8 mouse cellular contexts compared by ENCODE assay signal in the genomic region with DNA sequence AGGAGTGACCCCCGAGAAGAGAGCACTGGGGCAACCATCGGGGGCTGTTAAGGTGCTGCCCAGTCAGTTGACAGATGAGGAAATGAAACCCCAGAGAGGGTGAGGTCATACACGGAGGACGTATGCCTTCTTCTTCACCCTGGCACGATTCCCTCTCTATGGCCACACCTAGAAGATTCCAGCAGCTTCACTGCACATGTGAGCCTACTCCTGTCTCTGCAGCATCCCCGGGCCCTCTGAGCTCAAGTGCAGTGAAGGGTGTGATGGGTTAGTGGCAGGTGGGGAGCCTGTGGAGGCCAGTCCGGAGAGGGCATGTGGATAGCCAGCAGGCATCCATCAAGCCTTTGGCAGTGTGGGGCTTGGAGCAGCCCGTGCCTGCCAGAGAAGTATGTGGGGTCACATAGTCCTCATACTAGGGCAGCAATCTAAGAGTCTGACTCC. TPM values are rescaled to one million over a fixed set of nuclear protein-coding genes. Genes with fewer than 3 reads are reported as not detected.
A peak's percentile ranks its signal among the peaks of the same experiment; 100 is the strongest.
DNase-seq lines count a peak whose midpoint lies in the region.

No protein-coding gene starts in this region.

- H3K9me3 ChIP-seq in heart, embryonic 10.5 days = no peaks in the 10 kb centered on the region

- peaks cover 87% of the 10 kb centered on the region for H3K4me1 ChIP-seq in heart, embryonic 10.5 days

- H3K27ac ChIP-seq in heart, embryonic 10.5 days = peak overlapping the region; percentile 95

- peak overlapping the region; percentile 27; the same call in 1 of the 2 replicates for H3K4me3 ChIP-seq in heart, embryonic 10.5 days

- H3K27me3 ChIP-seq in heart, embryonic 10.5 days (ENCODE audit: insufficient read depth, poor library complexity, severe bottlenecking) = 0 out of 2 replicates have a peak, but pooled peaks cover 3% of the 10 kb centered on the region

- DNase-seq in spleen, postnatal 36 days (ENCODE audit: low spot score in 2 of 2) = peak; percentile 41 to 48
- no peak for DNase-seq in spleen, adult 12 weeks (ENCODE audit: low spot score)
- peak; percentile 90 for DNase-seq in heart, embryonic 10.5 days (ENCODE audit: low spot score)
- DNase-seq in kidney, postnatal 10 days = peak; percentile 65
- DNase-seq in neural tube, embryonic 10.5 days (ENCODE audit: extremely low spot score, low spot score) = peak; percentile 46
- no peak for DNase-seq in right cerebral cortex, postnatal 36 days (ENCODE audit: low spot score in 2 of 2)
- DNase-seq in urinary bladder, postnatal 14 days (ENCODE audit: low spot score) = no peak
- DNase-seq in layer of hippocampus, postnatal 14 days (ENCODE audit: low spot score in 2 of 2) = no peak

- H3K36me3 ChIP-seq in heart, embryonic 10.5 days = peaks cover 11% of the 10 kb centered on the region; the same call in 1 of the 2 replicates

- 12% methylated on average over 8 of the region's 8 CpGs for WGBS in heart, embryonic 10.5 days

RNA-seq across cellular contexts. Expression of a gene that starts 6.4 kb away (rescaled TPM):
- polyA plus RNA-seq in heart, embryonic 10.5 days (2016; fragmentation: Nextera tagmentation; extraction: Ambion mirVana) = 6,952 and 8,117 TPM in 2 replicates
- total RNA-seq in layer of hippocampus, postnatal 14 days (2021) = not detected

RNA-seq across cellular contexts. Expression of a gene that starts 14.1 kb away (rescaled TPM):
- polyA plus RNA-seq in heart, embryonic 10.5 days (2016; fragmentation: Nextera tagmentation; extraction: Ambion mirVana) = 140 and 162 TPM in 2 replicates
- 10 to 100 TPM; 24.8 to 26.7 TPM for total RNA-seq in layer of hippocampus, postnatal 14 days (2021)

RNA-seq across cellular contexts. Expression of a gene that starts 30.4 kb away (rescaled TPM):
- polyA plus RNA-seq in heart, embryonic 10.5 days (2016; fragmentation: Nextera tagmentation; extraction: Ambion mirVana) = 22.4 and 25.7 TPM in 2 replicates
- total RNA-seq in layer of hippocampus, postnatal 14 days (2021) = 10 to 100 TPM in 1 of 2 experiments, 1 to 10 TPM in 1; 5.1 to 14.0 TPM

RNA-seq across cellular contexts. Expression of a gene that starts 54.4 kb away (rescaled TPM):
- 8.9 and 11.1 TPM in 2 replicates for polyA plus RNA-seq in heart, embryonic 10.5 days (2016; fragmentation: Nextera tagmentation; extraction: Ambion mirVana)
- 10 to 100 TPM; 12.0 to 13.7 TPM for total RNA-seq in layer of hippocampus, postnatal 14 days (2021)

RNA-seq across cellular contexts. Expression of a gene that starts 57.7 kb away (rescaled TPM):
- 2.1 and 2.6 TPM in 2 replicates for polyA plus RNA-seq in heart, embryonic 10.5 days (2016; fragmentation: Nextera tagmentation; extraction: Ambion mirVana)
- total RNA-seq in layer of hippocampus, postnatal 14 days (2021) = 1 to 10 TPM; 1.3 to 1.9 TPM

Comparison
In these comparisons a context has a peak if more than half of its experiments do, and no peak if none do; other contexts are left out.
1. DNase-seq: peak in spleen, postnatal 36 days (2 of 2), heart, embryonic 10.5 days (single experiment), kidney, postnatal 10 days (single experiment) and neural tube, embryonic 10.5 days (single experiment); none in spleen, adult 12 weeks (single experiment), right cerebral cortex, postnatal 36 days (0 of 2), urinary bladder, postnatal 14 days (single experiment) and layer of hippocampus, postnatal 14 days (0 of 2).